Mouse (Mus musculus) neutrophil, adult 65 days (primary cell): ENCODE data around the gene Supt7l. TPM values are rescaled to one million over a fixed set of nuclear protein-coding genes. Genes with fewer than 3 reads are reported as not detected.

Source experiments
- total RNA-seq: library from RNA; stranded (reverse); gene quantifications from 2 replicates; pipeline ENCODE4 v1.2.4, GENCODE M21; 2023

Gene Supt7l
- total RNA-seq: 12.3 and 12.5 TPM in 2 replicates

DNA sequence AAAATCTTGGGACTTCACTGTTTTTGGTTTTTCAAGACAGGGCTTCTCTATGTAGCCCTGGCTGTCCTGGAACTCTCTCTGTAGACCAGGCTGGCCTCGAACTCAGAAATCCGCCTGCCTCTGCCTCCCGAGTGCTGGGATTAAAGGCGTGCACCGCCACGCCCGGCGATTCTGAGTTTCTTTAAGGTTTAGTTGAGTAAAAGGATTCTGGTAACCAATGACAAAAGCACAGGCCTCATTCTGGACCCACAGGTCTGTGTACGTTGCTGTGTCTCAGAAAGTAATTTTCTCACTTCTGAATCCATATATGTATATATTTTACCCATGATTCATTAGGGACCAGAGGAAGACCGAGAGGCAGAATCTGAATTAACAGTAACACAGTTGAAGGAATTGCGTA is at the start of gene Supt7l:
Gene Supt7l, minus strand, starts transcription at position 101 of the 400 bp plus-strand sequence.

DNA sequence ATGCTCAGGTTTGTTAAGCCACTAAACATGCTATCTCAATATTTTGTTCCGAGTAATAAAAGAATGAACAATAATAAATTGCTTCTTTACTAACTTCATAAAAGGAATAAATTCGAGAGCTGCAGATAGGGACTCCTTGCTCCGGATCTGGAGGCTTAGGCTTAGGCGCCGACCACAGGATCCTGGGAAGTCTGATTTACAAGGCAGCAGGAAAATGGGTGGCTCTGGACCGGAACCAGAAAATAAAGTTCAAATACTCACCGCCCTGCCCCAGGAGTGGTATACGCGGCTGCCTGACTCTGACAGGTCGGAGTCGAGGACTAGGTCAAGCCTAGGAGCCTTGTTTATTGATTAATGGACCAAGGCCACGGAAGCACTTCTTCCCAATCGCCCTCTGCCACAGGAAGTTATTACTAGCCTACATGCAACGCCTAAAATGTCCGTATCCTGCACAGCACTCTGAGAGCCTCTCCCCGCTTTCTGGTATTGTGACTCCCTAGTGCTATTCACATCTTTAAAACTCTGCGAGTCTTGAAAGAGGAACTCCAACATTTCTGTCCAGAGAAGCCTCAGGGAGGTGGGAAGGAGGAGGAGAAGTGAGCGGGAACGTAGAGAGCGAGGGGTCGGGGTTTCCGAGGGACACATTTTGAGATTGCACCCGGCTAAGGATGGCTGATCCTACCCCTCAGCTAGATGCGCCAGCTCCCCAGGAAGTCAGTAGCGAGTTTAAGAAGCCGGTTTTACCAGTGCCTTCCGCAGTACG is 1.1 kb downstream of the Supt7l start, which contains the start of gene Slc4a1ap:
Gene Slc4a1ap, plus strand, starts transcription at position 642 of the 763 bp plus-strand sequence.

GRCm38 (mm10) chr5:31494513-31495297 is 32.9 kb downstream of the Supt7l start, which contains the start of gene Gpn1:
Gene Gpn1, plus strand, starts transcription at chr5:31494741.

GRCm38 (mm10) chr5:31485440-31485839 is 42.2 kb downstream of the Supt7l start, which contains the start of gene 4930548H24Rik:
Gene 4930548H24Rik, plus strand, starts transcription at chr5:31485740.

Other genes with a start within 250 kb of the Supt7l start
- 4.3 and 7.5 TPM in 2 replicates for gene Ift172, start 236.7 kb downstream of the Supt7l start, total RNA-seq
- gene Fndc4, start 231.7 kb downstream of the Supt7l start, total RNA-seq: not detected in 2 replicates
- gene Gckr, start 230.4 kb downstream of the Supt7l start, total RNA-seq: not detected in 2 replicates
- gene Zfp512, start 75.4 kb downstream of the Supt7l start, total RNA-seq: 13.6 and 15.4 TPM in 2 replicates
- gene 4930548H24Rik, start 42.1 kb downstream of the Supt7l start, total RNA-seq: 0.36 and 0.51 TPM in 2 replicates
- gene Gpn1, start 33.1 kb downstream of the Supt7l start, total RNA-seq: 22.2 and 30.4 TPM in 2 replicates
- 26.7 and 40.1 TPM in 2 replicates for gene Slc4a1ap, start 812 bp downstream of the Supt7l start, total RNA-seq
- 356 and 390 TPM in 2 replicates for gene Mrpl33, start 69.1 kb upstream of the Supt7l start, total RNA-seq
- gene Rbks, start 169.8 kb upstream of the Supt7l start, total RNA-seq: 10.9 and 12.7 TPM in 2 replicates
- 58.3 and 61.6 TPM in 2 replicates for gene Babam2, start 169.9 kb upstream of the Supt7l start, total RNA-seq